Mouse (Mus musculus) C2C12 (cell line): ENCODE measurements around the gene Tekt1.

ENCODE experiments used
- CTCF ChIP-seq: IDR thresholded peaks from one replicate; pipeline ENCODE4 v1.5.1; 2011; ENCODE audit not compliant: control insufficient read depth, insufficient read depth, insufficient read length
- MYOD1 ChIP-seq: IDR thresholded peaks from one replicate; pipeline ENCODE4 v1.6.1; 2011; ENCODE audit warnings: low read depth; ENCODE audit not compliant: control insufficient read depth, insufficient read length

GRCm38 (mm10) chr11:72353186-72353585 is 9.1 kb downstream of the Tekt1 start:
- TF ChIP-seq CTCF: no peak
- TF ChIP-seq MYOD1: no peak
